Mouse (Mus musculus) olfactory bulb, adult 2 months (tissue): ENCODE data around the gene Ankrd33. TPM values are rescaled to one million over a fixed set of nuclear protein-coding genes. Genes with fewer than 3 reads are reported as not detected.

ENCODE experiments used
- H3K27ac ChIP-seq: fragments of 200-500 bp; 2 replicates; pipeline ENCODE4 v1.5.1; 2012; ENCODE audit warnings: low read depth, low read length; ENCODE audit not compliant: insufficient read depth
- H3K4me1 ChIP-seq: fragments of 200-500 bp; 2 replicates; pipeline ENCODE4 v1.6.1; 2012; ENCODE audit warnings: low read length; ENCODE audit not compliant: control insufficient read depth, insufficient read depth
- H3K4me3 ChIP-seq: fragments of 200-500 bp; 2 replicates; pipeline ENCODE4 v1.5.1; 2012; ENCODE audit warnings: mild to moderate bottlenecking, low read depth, low read length, moderate library complexity; ENCODE audit not compliant: insufficient read depth
- CTCF ChIP-seq: fragments of 200-500 bp; IDR thresholded peaks from 2 replicates; pipeline ENCODE4 v1.5.1; 2012; ENCODE audit warnings: low read depth, mild to moderate bottlenecking, low read length, moderate library complexity; ENCODE audit not compliant: insufficient read depth
- POLR2A ChIP-seq: fragments of 200-500 bp; IDR thresholded peaks from 2 replicates; pipeline ENCODE4 v1.6.1; 2012; ENCODE audit warnings: mild to moderate bottlenecking, low read depth, low read length, moderate library complexity; ENCODE audit not compliant: insufficient read depth
- WGBS: fragments of 180-500 bp; shearing (Covaris S2); methylation state at CpG from one replicate; pipeline ENCODE4 v1.1.7; 2018; 5-methylcytosine and 5-hydroxymethylcytosine counted together
- polyA plus RNA-seq: library from polyadenylated mRNA; stranded (reverse); fragments of >200 nt; gene quantifications from 2 replicates; pipeline ENCODE4 v1.2.4, GENCODE M21; 2012; ENCODE audit warnings: low replicate concordance; ENCODE audit not compliant: missing spikeins, insufficient read depth, insufficient read length

Ankrd33 gene
- polyA plus RNA-seq, 1 experiment: not detected

- no peak for TF ChIP-seq CTCF
- no peak for TF ChIP-seq POLR2A
- Histone ChIP-seq H3K4me3 (no peak overlapping the region), H3K4me1 (peaks cover 16% of the 10 kb centered on the region), H3K27ac (no peak overlapping the region)
- 78% methylated on average over 9 of the region's 9 CpGs for WGBS
These were observed 36.1 kb downstream of the Ankrd33 start for GRCm38 (mm10) chr15:101151409-101152261.

GRCm38 (mm10) chr15:101154700-101155616, 39.4 kb downstream of the Ankrd33 start:
- Histone ChIP-seq H3K4me3 (no peak overlapping the region), H3K4me1 (peaks cover 15% of the 10 kb centered on the region), H3K27ac (no peak overlapping the region)
- WGBS: 80% methylated on average over 7 of the region's 7 CpGs
- TF ChIP-seq POLR2A: no peak
- TF ChIP-seq CTCF: no peak

DNA sequence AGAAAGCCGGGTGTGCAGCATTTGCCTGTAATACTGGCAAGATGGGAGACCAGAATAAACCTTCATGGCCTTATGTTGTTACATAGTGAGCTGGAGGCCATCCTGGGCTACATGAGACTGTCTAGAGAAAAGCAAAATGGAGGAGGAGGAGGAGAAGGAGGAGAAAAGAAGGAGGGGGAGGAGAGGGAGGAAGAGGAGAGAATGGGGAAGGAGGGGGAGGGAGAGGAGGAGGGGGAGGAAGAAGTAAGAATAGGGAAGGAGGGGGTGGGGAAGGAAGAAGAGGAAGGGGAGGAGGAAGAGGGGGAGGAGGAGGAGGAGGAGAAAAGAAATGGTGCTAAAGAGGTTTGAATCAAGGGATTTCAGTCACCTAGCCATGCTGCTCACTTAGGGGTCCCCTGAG, 44.6 kb downstream of the Ankrd33 start:
- TF ChIP-seq POLR2A: no peak
- TF ChIP-seq CTCF: no peak
- no peak overlapping the region for H3K27ac ChIP-seq
- 30% methylated on average over 1 of the region's 1 CpGs for WGBS
- no peak overlapping the region for H3K4me3 ChIP-seq
- peaks cover 22% of the 10 kb centered on the region for H3K4me1 ChIP-seq

GRCm38 (mm10) chr15:101160591-101160990, 45.0 kb downstream of the Ankrd33 start:
- WGBS: 19% methylated on average over 7 of the region's 7 CpGs
- 0 out of 2 replicates have a peak, but pooled peaks have one; percentile 5 for TF ChIP-seq CTCF
- TF ChIP-seq POLR2A: no peak
- H3K27ac ChIP-seq: no peak overlapping the region
- peaks cover 22% of the 10 kb centered on the region for H3K4me1 ChIP-seq
- H3K4me3 ChIP-seq: no peak overlapping the region; the same call in 1 of the 2 replicates

GRCm38 (mm10) chr15:101161534-101161933, 46.0 kb downstream of the Ankrd33 start:
- TF ChIP-seq CTCF (no peak), POLR2A (no peak)
- Histone ChIP-seq H3K27ac (no peak overlapping the region), H3K4me3 (no peak overlapping the region), H3K4me1 (peaks cover 22% of the 10 kb centered on the region)
- 91% methylated on average over 7 of the region's 7 CpGs for WGBS

GRCm38 (mm10) chr15:101163056-101163458, 47.5 kb downstream of the Ankrd33 start:
- WGBS: 31% methylated on average over 15 of the region's 15 CpGs
- TF ChIP-seq POLR2A: no peak
- no peak for TF ChIP-seq CTCF
- H3K4me3 ChIP-seq: no peak overlapping the region
- H3K27ac ChIP-seq: no peak overlapping the region
- H3K4me1 ChIP-seq: peaks cover 22% of the 10 kb centered on the region

DNA sequence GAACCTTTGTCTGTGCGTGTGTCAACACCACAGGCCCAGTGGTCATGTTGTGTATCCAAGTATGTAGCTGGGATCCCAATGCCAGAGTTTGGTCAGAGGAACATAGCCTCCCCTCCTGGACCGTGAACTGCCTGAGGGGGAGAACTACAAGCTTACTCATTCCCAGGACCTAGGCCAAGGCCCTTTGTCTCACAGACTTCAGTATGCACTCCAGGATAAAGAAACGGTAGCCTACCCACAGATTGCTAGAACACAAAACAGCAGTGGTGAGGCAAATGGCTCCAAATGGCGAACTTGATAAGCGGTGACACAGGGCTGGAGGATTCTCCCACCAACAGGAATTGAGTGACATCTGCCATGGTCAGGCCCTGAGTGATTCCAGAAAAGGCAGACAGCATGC, 48.3 kb downstream of the Ankrd33 start:
- H3K27ac ChIP-seq: no peak overlapping the region
- TF ChIP-seq POLR2A: no peak
- no peak for TF ChIP-seq CTCF
- no peak overlapping the region for H3K4me3 ChIP-seq
- H3K4me1 ChIP-seq: peaks cover 22% of the 10 kb centered on the region
- 66% methylated on average over 5 of the region's 5 CpGs for WGBS

DNA sequence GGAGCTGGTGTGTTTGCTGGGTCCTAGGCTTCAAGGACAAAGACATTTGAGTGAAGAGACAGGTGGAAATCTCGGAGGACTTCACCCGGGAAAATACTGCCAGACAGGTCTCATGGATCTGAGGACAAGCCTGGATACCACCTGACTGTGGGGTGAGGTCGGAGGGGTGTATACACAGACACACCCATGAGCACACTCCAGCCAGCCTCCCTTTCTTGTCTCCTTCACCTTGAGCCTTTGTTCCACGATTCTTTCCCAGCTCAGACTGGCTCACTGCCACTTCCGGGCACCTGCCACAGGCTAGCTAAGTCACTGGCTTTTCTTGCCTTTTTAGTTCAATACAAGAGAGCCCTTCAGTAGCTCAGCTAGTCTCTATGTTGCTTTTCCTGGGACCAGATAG, 48.7 kb downstream of the Ankrd33 start:
- WGBS: 80% methylated on average over 5 of the region's 5 CpGs
- no peak for TF ChIP-seq POLR2A
- TF ChIP-seq CTCF: no peak
- Histone ChIP-seq H3K27ac (no peak overlapping the region), H3K4me1 (peaks cover 22% of the 10 kb centered on the region), H3K4me3 (no peak overlapping the region)

- 85% methylated on average over 16 of the region's 16 CpGs for WGBS
These were observed 50.3 kb downstream of the Ankrd33 start for GRCm38 (mm10) chr15:101165658-101166437.

More at GRCm38 (mm10) chr15:101165658-101166437, 50.3 kb downstream of the Ankrd33 start:
- Histone ChIP-seq H3K4me3 (no peak overlapping the region), H3K4me1 (peaks cover 15% of the 10 kb centered on the region), H3K27ac (no peak overlapping the region)
- no peak for TF ChIP-seq POLR2A
- no peak for TF ChIP-seq CTCF
